Mouse (Mus musculus) thymus, adult 2 months (tissue): ENCODE measurements around the gene Acsbg1. TPM values are rescaled to one million over a fixed set of nuclear protein-coding genes. Genes with fewer than 3 reads are reported as not detected.

Experiments used
- DNase-seq: peaks from one replicate; pipeline ENCODE4 v3.0.0; 2021
- H3K27ac ChIP-seq: fragments of 200-500 bp; 2 replicates; pipeline ENCODE4 v1.5.1; 2012; ENCODE audit warnings: low read length, control low read depth; ENCODE audit not compliant: control insufficient read depth, insufficient read depth
- H3K27me3 ChIP-seq: fragments of 200-500 bp; 2 replicates; pipeline ENCODE4 v1.6.1; 2012; ENCODE audit warnings: mild to moderate bottlenecking, low read length, moderate library complexity, mixed read lengths; ENCODE audit not compliant: control insufficient read depth, insufficient read depth
- H3K36me3 ChIP-seq: fragments of 200-500 bp; 2 replicates; pipeline ENCODE4 v1.6.1; 2012; ENCODE audit warnings: mild to moderate bottlenecking, low read length, moderate library complexity; ENCODE audit not compliant: control insufficient read depth, insufficient read depth
- H3K4me1 ChIP-seq: fragments of 200-500 bp; replicated peaks from 2 replicates; pipeline ENCODE4 v1.6.1; 2012; ENCODE audit warnings: low read length; ENCODE audit not compliant: control insufficient read depth, insufficient read depth
- H3K4me3 ChIP-seq: fragments of 200-500 bp; 2 replicates; pipeline ENCODE4 v1.5.1; 2012; ENCODE audit warnings: mild to moderate bottlenecking, low read length, control low read depth, moderate library complexity; ENCODE audit not compliant: control insufficient read depth, insufficient read depth
- CTCF ChIP-seq: fragments of 200-500 bp; IDR thresholded peaks from 2 replicates; pipeline ENCODE4 v1.5.1; 2012; ENCODE audit warnings: mild to moderate bottlenecking, control low read depth, low read length, moderate library complexity, borderline replicate concordance; ENCODE audit not compliant: control insufficient read depth, poor library complexity, insufficient read depth; ENCODE audit errors: extremely low read depth
- POLR2A ChIP-seq: fragments of 200-500 bp; IDR thresholded peaks from 2 replicates; pipeline ENCODE4 v1.6.1; 2012; ENCODE audit warnings: mild to moderate bottlenecking, low read length, control low read depth, moderate library complexity; ENCODE audit not compliant: control insufficient read depth, poor library complexity, insufficient read depth; ENCODE audit errors: extremely low read depth
- WGBS: fragments of 180-500 bp; shearing (Covaris S2); methylation state at CpG from one replicate; pipeline ENCODE4 v1.1.7; 2018; 5-methylcytosine and 5-hydroxymethylcytosine counted together
- polyA plus RNA-seq: library from polyadenylated mRNA; depleted of rRNA; stranded (reverse); fragments of >200 nt; gene quantifications from 2 replicates; pipeline ENCODE4 v1.2.3, GENCODE M21; 2012

Gene Acsbg1
- polyA plus RNA-seq, 1 experiment, result 4.1 TPM

GRCm38 (mm10) chr9:54671962-54672361, 10.3 kb upstream of the Acsbg1 start:
- no peaks in the 10 kb centered on the region for H3K27me3 ChIP-seq
- 88% methylated on average over 3 of the region's 3 CpGs for WGBS
- H3K4me3 ChIP-seq, result no peak overlapping the region
- no peak for DNase-seq
- H3K36me3 ChIP-seq, result no peaks in the 10 kb centered on the region
- TF ChIP-seq CTCF, result no peak
- no peak for TF ChIP-seq POLR2A
- H3K4me1 ChIP-seq, result no peaks in the 10 kb centered on the region
- no peak overlapping the region for H3K27ac ChIP-seq

DNA sequence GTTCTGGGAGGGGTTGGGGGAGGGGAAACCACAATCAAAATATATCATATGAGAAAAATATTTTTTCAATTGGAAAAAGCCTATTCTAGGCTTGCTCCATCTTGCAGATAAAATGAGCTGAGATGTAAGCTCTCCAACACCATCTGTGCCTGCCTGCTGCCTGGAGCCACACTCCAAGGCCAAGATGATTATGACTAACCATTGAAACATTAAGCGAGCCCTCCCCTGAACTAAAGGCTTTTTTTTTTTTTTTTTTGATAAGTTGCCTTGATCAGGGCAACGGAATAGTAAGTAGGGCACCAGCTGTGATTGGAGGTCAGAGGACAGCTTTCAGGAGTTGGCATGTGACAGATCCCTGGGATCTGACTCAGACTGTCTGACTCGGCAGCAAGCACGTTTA, 6.8 kb upstream of the Acsbg1 start:
- H3K4me1 ChIP-seq, result no peaks in the 10 kb centered on the region
- TF ChIP-seq POLR2A (no peak), CTCF (no peak)
- no peaks in the 10 kb centered on the region for H3K27me3 ChIP-seq
- H3K27ac ChIP-seq, result no peak overlapping the region
- H3K36me3 ChIP-seq, result no peaks in the 10 kb centered on the region
- WGBS, result 87% methylated on average over 4 of the region's 4 CpGs
- no peak for DNase-seq
- no peak overlapping the region for H3K4me3 ChIP-seq

- no peak for DNase-seq
- no peak overlapping the region for H3K4me3 ChIP-seq
- H3K27me3 ChIP-seq, result no peaks in the 10 kb centered on the region
- H3K27ac ChIP-seq, result no peak overlapping the region
- TF ChIP-seq POLR2A (no peak), CTCF (no peak)
- 97% methylated on average over 3 of the region's 3 CpGs for WGBS
- H3K4me1 ChIP-seq, result no peaks in the 10 kb centered on the region
- H3K36me3 ChIP-seq, result no peaks in the 10 kb centered on the region
These were observed 4.4 kb upstream of the Acsbg1 start for GRCm38 (mm10) chr9:54666116-54666515.

DNA sequence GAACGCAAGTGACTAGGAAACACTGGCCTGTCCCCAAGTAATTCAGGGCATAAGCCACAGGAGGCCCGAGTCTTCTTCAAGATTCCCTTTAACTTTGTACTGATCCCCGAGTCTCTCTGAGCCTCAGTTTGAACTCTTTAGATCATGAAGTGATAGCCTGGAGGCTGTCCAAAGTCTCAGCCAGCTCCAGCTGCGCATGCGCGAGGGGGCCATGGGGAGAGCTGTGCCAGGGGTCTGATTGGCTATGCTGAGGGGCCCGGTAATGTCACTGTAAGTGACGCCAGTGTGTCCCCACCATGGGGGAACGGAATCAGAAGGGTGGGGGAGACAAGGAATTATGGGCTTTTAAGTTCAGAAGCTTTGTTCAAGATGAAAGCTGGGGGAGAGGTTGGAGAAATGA, 2.7 kb upstream of the Acsbg1 start:
- WGBS, result 88% methylated on average over 9 of the region's 9 CpGs
- no peak overlapping the region for H3K4me3 ChIP-seq

DNA sequence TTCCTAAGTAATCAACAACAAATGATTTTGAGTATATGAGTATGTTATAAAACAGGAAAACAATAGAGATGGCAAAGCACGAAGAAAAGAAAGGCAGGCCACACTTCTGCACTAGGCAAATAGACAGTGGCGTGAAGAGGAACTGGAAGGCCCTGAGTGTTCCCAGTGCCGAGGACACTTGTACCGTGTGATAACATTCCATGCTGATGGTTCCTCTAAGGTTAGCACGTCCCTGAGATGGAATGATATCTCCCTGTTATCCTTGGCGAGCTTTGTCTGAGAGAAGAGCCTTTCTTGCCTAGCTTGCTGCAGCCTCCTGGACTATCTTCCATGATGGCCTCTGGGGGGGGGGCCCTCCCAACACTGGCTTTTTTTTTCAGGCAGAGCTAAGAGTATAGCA, 2.9 kb downstream of the Acsbg1 start:
- Histone ChIP-seq H3K4me1 (no peaks in the 10 kb centered on the region), H3K27ac (no peak overlapping the region), H3K27me3 (no peaks in the 10 kb centered on the region), H3K4me3 (no peak overlapping the region), H3K36me3 (no peaks in the 10 kb centered on the region)
- DNase-seq, result no peak
- no peak for TF ChIP-seq POLR2A
- no peak for TF ChIP-seq CTCF
- 90% methylated on average over 6 of the region's 6 CpGs for WGBS

More for the DNA sequence above, 2.7 kb upstream of the Acsbg1 start:
- TF ChIP-seq CTCF (no peak), POLR2A (no peak)
- no peak for DNase-seq
- H3K27ac ChIP-seq, result no peak overlapping the region
- H3K4me1 ChIP-seq, result no peaks in the 10 kb centered on the region
- no peaks in the 10 kb centered on the region for H3K27me3 ChIP-seq
- H3K36me3 ChIP-seq, result no peaks in the 10 kb centered on the region

DNA sequence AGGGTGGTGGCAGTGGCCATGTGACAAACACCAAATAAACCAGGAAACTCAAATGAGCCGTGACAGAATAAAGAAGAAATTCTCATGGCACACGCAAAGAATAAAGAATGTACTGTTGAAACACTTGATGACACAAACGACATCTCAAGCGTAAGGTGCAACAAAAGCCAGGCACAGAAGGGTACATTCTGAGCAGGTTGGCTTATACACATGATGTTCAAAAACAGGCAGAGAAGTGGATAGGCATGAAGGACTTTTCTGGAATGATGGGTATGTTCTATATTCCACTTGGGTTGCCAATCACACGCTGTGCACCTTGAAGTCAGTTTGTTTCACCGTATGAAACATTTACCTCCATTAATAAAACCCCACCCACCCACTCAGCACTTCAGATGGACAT, 5.3 kb downstream of the Acsbg1 start:
- Histone ChIP-seq H3K4me1 (no peaks in the 10 kb centered on the region), H3K36me3 (no peaks in the 10 kb centered on the region), H3K4me3 (no peak overlapping the region), H3K27me3 (no peaks in the 10 kb centered on the region), H3K27ac (no peak overlapping the region)
- 90% methylated on average over 6 of the region's 6 CpGs for WGBS
- DNase-seq, result no peak
- TF ChIP-seq CTCF, result no peak
- no peak for TF ChIP-seq POLR2A

GRCm38 (mm10) chr9:54655846-54656245, 5.8 kb downstream of the Acsbg1 start:
- no peak for TF ChIP-seq CTCF
- no peak for TF ChIP-seq POLR2A
- no peaks in the 10 kb centered on the region for H3K27me3 ChIP-seq
- no peak overlapping the region for H3K4me3 ChIP-seq
- H3K36me3 ChIP-seq, result no peaks in the 10 kb centered on the region
- WGBS, result 93% methylated on average over 2 of the region's 2 CpGs
- no peak overlapping the region for H3K27ac ChIP-seq
- no peaks in the 10 kb centered on the region for H3K4me1 ChIP-seq
- DNase-seq, result no peak

DNA sequence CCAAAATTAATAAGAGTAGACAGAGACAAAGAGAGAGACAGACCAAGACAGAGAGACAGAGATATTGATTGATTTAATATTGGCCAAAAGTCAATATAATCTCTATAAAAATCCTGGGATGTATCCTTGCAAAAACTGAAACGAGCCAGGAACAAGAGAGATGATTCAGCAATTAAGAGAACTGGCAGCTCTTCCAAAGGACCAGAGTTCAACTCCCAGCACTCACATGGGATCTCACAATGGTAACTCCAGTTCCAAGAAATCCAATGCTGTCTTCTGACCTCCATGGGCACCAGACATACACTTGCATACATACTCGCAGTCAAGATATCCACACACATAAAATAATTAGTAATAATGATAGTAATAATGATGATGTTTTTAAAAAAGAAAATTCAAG, 8.9 kb downstream of the Acsbg1 start:
- no peak for TF ChIP-seq POLR2A
- 85% methylated on average over 2 of the region's 2 CpGs for WGBS
- Histone ChIP-seq H3K4me3 (no peak overlapping the region), H3K4me1 (no peaks in the 10 kb centered on the region), H3K27ac (no peak overlapping the region), H3K36me3 (no peaks in the 10 kb centered on the region), H3K27me3 (no peaks in the 10 kb centered on the region)
- no peak for DNase-seq
